Mouse (Mus musculus) thymus, postnatal 25 days (tissue): ENCODE measurements at regions not wholly inside any gene's neighbourhood (a gene's known extent, or its start where the extent isn't known, plus 50 kb on each side); places are given as distances from the start of the nearest gene placed in this dataset.

Source experiments
- DNase-seq: peaks from one replicate; pipeline ENCODE4 v3.0.0; 2022

- DNase-seq, result no peak
These were observed 243.8 kb upstream of the Sulf2 start for GRCm38 (mm10) chr2:166399140-166399830.

- no peak for DNase-seq
These were observed 243.3 kb upstream of the Sulf2 start for GRCm38 (mm10) chr2:166398774-166399139.

- DNase-seq, result no peak
These were observed 242.7 kb upstream of the Sulf2 start for GRCm38 (mm10) chr2:166398156-166398555.

GRCm38 (mm10) chr2:166394666-166395065, 239.2 kb upstream of the Sulf2 start:
- no peak for DNase-seq

GRCm38 (mm10) chr2:166391176-166391575, 235.7 kb upstream of the Sulf2 start:
- DNase-seq, result no peak

- no peak for DNase-seq
These were observed 232.6 kb upstream of the Sulf2 start for GRCm38 (mm10) chr2:166388050-166388449.

GRCm38 (mm10) chr2:166386817-166387216, 231.4 kb upstream of the Sulf2 start:
- DNase-seq, result no peak

GRCm38 (mm10) chr2:166384583-166384982, 229.1 kb upstream of the Sulf2 start:
- no peak for DNase-seq

- DNase-seq, result no peak
These were observed 227.9 kb upstream of the Sulf2 start for GRCm38 (mm10) chr2:166383356-166383755.

GRCm38 (mm10) chr2:166382180-166382579, 226.7 kb upstream of the Sulf2 start:
- DNase-seq, result no peak

GRCm38 (mm10) chr2:166380854-166381253, 225.4 kb upstream of the Sulf2 start:
- no peak for DNase-seq

GRCm38 (mm10) chr2:166378325-166378724, 222.9 kb upstream of the Sulf2 start:
- DNase-seq, result no peak

- no peak for DNase-seq
These were observed 221.9 kb upstream of the Sulf2 start for GRCm38 (mm10) chr2:166377329-166377728.

GRCm38 (mm10) chr2:166375639-166376038, 220.2 kb upstream of the Sulf2 start:
- DNase-seq, result no peak

- DNase-seq, result no peak
These were observed 215.3 kb upstream of the Sulf2 start for GRCm38 (mm10) chr2:166370776-166371175.

GRCm38 (mm10) chr2:166361645-166362044, 206.2 kb upstream of the Sulf2 start:
- DNase-seq, result no peak

- no peak for DNase-seq
These were observed 205.3 kb upstream of the Sulf2 start for GRCm38 (mm10) chr2:166360786-166361185.

- DNase-seq, result no peak
These were observed 204.5 kb upstream of the Sulf2 start for GRCm38 (mm10) chr2:166359995-166360394.

GRCm38 (mm10) chr2:166357824-166358223, 202.4 kb upstream of the Sulf2 start:
- no peak for DNase-seq

- DNase-seq, result no peak
These were observed 200.5 kb upstream of the Sulf2 start for GRCm38 (mm10) chr2:166355944-166356343.

GRCm38 (mm10) chr2:166355446-166355845, 200.0 kb upstream of the Sulf2 start:
- DNase-seq, result no peak

- no peak for DNase-seq
These were observed 198.9 kb upstream of the Sulf2 start for GRCm38 (mm10) chr2:166354391-166354790.

GRCm38 (mm10) chr2:166353447-166354111, 198.1 kb upstream of the Sulf2 start:
- DNase-seq, result no peak

- no peak for DNase-seq
These were observed 196.5 kb upstream of the Sulf2 start for GRCm38 (mm10) chr2:166351984-166352383.

- DNase-seq, result no peak
These were observed 196.1 kb upstream of the Sulf2 start for GRCm38 (mm10) chr2:166351581-166351980.
